Mouse (Mus musculus) ES-Bruce4 (cell line): ENCODE data around the gene Smpdl3b.

Source experiments
- CTCF ChIP-seq: IDR thresholded peaks from one replicate; pipeline ENCODE4 v1.8.1; 2011; ENCODE audit warnings: low read depth, low read length
- POLR2A ChIP-seq: IDR thresholded peaks from one replicate; pipeline ENCODE4 v1.8.1; 2011; ENCODE audit warnings: low read length; ENCODE audit not compliant: insufficient read depth

DNA sequence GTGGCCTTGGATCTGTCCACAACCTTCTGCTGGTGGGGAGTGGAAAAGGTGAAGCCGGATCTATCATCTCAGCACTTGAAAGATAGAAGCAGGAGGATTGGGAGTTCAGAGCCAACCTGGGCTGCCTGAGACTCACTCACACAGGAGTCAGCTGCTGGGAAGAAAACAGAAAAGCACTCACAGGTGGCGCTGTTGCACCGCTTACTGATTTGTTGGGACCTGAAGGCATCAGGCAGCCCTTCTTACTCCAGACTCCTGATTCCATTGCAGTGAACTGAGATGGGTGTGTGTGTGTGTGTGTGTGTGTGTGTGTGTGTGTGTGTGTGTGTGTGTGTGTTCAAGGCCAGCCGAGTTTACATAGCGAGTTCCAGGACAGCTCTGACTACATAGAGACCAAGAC, 19.7 kb upstream of the Smpdl3b start:
- peak; percentile 84 for TF ChIP-seq CTCF
- TF ChIP-seq POLR2A: no peak
